Mouse (Mus musculus) embryonic facial prominence, embryonic 12.5 days (tissue): ENCODE data around the gene Mafg. TPM values are rescaled to one million over a fixed set of nuclear protein-coding genes. Genes with fewer than 3 reads are reported as not detected.

ENCODE experiments used
- ATAC-seq: fragments of 200-750 bp; cut with Nextera tagmentation; 2 replicates; pipeline ENCODE4 v1.8.0; 2017; ENCODE audit not compliant: insufficient number of reproducible peaks, insufficient read depth, low FRiP score, low TSS enrichment
- H3K27ac ChIP-seq: fragments of 300-500 bp; sonication (generic); 2 replicates; pipeline ENCODE4 v1.5.1; 2016; ENCODE audit warnings: mild to moderate bottlenecking
- H3K27me3 ChIP-seq: fragments of 300-500 bp; sonication (generic); 2 replicates; pipeline ENCODE4 v1.6.1; 2016; ENCODE audit warnings: mild to moderate bottlenecking, moderate library complexity
- H3K36me3 ChIP-seq: fragments of 300-500 bp; sonication (generic); 2 replicates; pipeline ENCODE4 v1.6.1; 2016; ENCODE audit warnings: mild to moderate bottlenecking
- H3K4me1 ChIP-seq: fragments of 300-500 bp; sonication (generic); 2 replicates; pipeline ENCODE4 v1.6.1; 2016
- H3K4me2 ChIP-seq: fragments of 300-500 bp; sonication (generic); replicated peaks from 2 replicates; pipeline ENCODE4 v1.6.1; 2016; ENCODE audit warnings: mild to moderate bottlenecking, moderate library complexity
- H3K4me3 ChIP-seq: fragments of 300-500 bp; sonication (generic); 2 replicates; pipeline ENCODE4 v1.5.1; 2016; ENCODE audit warnings: mild to moderate bottlenecking
- H3K9ac ChIP-seq: fragments of 300-500 bp; sonication (generic); 2 replicates; pipeline ENCODE4 v1.6.1; 2016; ENCODE audit warnings: mild to moderate bottlenecking, moderate library complexity
- H3K9me3 ChIP-seq: fragments of 300-500 bp; sonication (generic); 2 replicates; pipeline ENCODE4 v1.6.1; 2016; ENCODE audit warnings: mild to moderate bottlenecking, moderate library complexity
- WGBS: fragments of 180-500 bp; shearing (Covaris S2); methylation state at CpG from one replicate; pipeline ENCODE4 v1.1.7; 2016; 5-methylcytosine and 5-hydroxymethylcytosine counted together
- polyA plus RNA-seq: library from polyadenylated mRNA; unstranded; fragments of >200 nt; fragmentation: Nextera tagmentation; extraction: Ambion mirVana; gene quantifications from 2 replicates; pipeline ENCODE4 v1.2.1, GENCODE M21; 2016

The Mafg gene
- polyA plus RNA-seq, 1 experiment from 2014 or later, result 33.6 TPM

GRCm38 (mm10) chr11:120581490-120582267 lies 51.7 kb downstream of the Mafg start, which contains the start of gene Arhgdia:
TSS of gene Arhgdia (minus strand) at chr11:120581624.
- H3K27ac ChIP-seq, result peak within 1 kb of the TSS; percentile 92
- peaks cover 58% of the 10 kb centered on the region for H3K36me3 ChIP-seq
- H3K4me2 ChIP-seq, result peak within 1 kb of the TSS; percentile 95
- 5% methylated on average over 75 of the region's 75 CpGs for WGBS
- peak within 1 kb of the TSS; percentile 92 for H3K4me3 ChIP-seq
- H3K4me1 ChIP-seq, result peaks cover 27% of the 10 kb centered on the region
- H3K9ac ChIP-seq, result peak within 1 kb of the TSS; percentile 98
- 0 out of 2 replicates have a peak, but pooled peaks have one; percentile 25 for ATAC-seq
- H3K27me3 ChIP-seq, result no peaks in the 10 kb centered on the region
- no peaks in the 10 kb centered on the region; the same call in 1 of the 2 replicates for H3K9me3 ChIP-seq

DNA sequence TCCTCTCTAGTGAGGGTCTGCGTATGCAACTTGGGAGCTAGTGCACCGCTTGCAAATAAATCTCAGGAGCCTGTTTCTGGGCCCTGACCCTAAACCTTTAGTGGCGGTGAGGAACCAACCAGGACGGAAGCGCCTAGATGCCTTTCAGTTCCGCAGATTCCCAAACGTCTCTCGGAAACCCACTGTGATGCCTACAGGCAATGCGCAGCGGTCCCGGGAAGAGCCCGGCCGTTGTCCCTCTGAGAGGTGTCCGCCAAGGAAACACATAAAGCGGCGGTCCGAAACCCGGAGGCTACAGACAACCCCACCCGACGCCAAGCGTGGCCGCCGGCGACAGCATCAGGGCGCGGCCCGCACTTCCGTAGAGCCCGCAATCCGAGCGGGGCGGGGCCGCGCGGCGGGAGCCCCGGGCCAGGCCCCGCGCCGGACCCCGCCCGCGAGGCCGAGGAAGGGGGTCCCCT lies 52.5 kb downstream of the Mafg start:
- H3K9me3 ChIP-seq, result no peaks in the 10 kb centered on the region; the same call in 1 of the 2 replicates
- WGBS, result 1% methylated on average over 42 of the region's 44 CpGs

DNA sequence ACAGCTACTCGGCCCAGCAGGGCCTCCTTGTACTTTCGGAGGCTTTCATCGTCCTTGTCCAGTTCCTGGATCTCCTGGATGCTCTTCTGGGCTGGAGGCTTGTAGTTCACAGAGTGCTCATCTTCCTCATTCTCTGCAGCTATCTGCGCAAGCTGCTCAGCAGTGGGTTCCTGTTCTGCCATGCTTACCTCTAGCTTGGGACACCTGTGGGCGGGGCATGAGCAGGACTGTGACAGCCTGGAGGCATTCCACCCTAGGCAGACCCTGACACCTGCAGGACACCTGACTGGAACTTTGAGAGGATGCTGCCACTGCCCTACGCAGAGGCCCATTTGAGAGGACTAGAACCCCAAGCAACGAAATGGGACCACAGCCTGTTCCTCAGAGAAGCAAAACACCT lies 53.2 kb downstream of the Mafg start:
- peaks cover 43% of the 10 kb centered on the region for H3K36me3 ChIP-seq
- no peak for ATAC-seq
- peak overlapping the region; percentile 92 for H3K4me3 ChIP-seq
- 52% methylated on average over 7 of the region's 7 CpGs for WGBS
- H3K27ac ChIP-seq, result peak overlapping the region; percentile 92
- no peaks in the 10 kb centered on the region for H3K27me3 ChIP-seq
- peak overlapping the region; percentile 95 for H3K4me2 ChIP-seq
- H3K4me1 ChIP-seq, result peaks cover 27% of the 10 kb centered on the region
- peak overlapping the region; percentile 98 for H3K9ac ChIP-seq
- H3K9me3 ChIP-seq, result no peaks in the 10 kb centered on the region; the same call in 1 of the 2 replicates

More for the DNA sequence above, 52.5 kb downstream of the Mafg start:
- no peaks in the 10 kb centered on the region for H3K27me3 ChIP-seq
- H3K4me3 ChIP-seq, result peak overlapping the region; percentile 92
- H3K9ac ChIP-seq, result peak overlapping the region; percentile 98
- peak overlapping the region; percentile 95 for H3K4me2 ChIP-seq
- H3K36me3 ChIP-seq, result peaks cover 50% of the 10 kb centered on the region
- no peak for ATAC-seq
- peaks cover 27% of the 10 kb centered on the region for H3K4me1 ChIP-seq
- H3K27ac ChIP-seq, result peak overlapping the region; percentile 92

DNA sequence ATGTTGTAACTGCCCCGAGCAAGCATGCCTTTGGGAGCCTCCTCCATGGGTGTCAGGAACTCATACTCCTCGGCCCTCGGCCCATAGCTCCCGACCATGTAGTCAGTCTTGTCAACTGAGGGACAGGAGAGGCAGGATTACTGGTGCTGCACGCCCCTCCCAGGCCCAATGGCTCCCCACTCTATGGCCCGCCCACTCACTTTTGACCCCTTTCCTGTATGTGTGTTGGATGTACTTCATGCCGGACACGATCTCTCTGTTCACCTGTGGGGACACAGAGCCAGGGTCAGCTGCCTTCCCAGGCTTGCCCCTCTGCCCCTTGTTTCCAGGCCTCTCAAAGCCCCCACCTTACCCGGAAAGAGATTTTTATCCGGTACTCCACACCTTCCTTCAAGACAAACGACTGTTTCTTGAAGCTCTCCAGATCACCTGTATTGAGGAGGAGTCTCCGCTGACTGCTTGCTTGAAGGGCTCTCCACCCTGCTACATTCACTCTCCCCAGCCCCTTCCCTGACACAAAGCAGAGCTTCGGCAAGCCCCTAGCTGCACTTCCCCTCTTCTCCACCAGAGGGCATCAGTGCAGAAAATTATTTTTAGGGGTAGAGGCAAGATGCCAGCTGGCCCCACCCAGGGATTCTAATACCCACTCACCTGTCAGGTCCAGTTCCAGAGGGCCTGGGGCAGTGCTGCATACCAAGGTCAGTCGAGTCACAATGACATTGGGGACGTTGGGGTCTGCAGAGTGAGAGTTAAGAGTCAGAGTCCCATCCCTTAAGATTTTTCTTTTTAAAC lies 53.9 kb downstream of the Mafg start:
- WGBS, result 61% methylated on average over 15 of the region's 15 CpGs
- Histone ChIP-seq H3K27ac (peak overlapping the region; percentile 92), H3K4me2 (peak overlapping the region; percentile 95), H3K9me3 (no peaks in the 10 kb centered on the region; the same call in 1 of the 2 replicates), H3K4me3 (peak overlapping the region; percentile 92), H3K4me1 (peaks cover 29% of the 10 kb centered on the region), H3K36me3 (peaks cover 38% of the 10 kb centered on the region), H3K9ac (peak overlapping the region; percentile 98; the same call in 1 of the 2 replicates), H3K27me3 (no peaks in the 10 kb centered on the region)
- ATAC-seq, result 0 out of 2 replicates have a peak, but pooled peaks have one; percentile 12

DNA sequence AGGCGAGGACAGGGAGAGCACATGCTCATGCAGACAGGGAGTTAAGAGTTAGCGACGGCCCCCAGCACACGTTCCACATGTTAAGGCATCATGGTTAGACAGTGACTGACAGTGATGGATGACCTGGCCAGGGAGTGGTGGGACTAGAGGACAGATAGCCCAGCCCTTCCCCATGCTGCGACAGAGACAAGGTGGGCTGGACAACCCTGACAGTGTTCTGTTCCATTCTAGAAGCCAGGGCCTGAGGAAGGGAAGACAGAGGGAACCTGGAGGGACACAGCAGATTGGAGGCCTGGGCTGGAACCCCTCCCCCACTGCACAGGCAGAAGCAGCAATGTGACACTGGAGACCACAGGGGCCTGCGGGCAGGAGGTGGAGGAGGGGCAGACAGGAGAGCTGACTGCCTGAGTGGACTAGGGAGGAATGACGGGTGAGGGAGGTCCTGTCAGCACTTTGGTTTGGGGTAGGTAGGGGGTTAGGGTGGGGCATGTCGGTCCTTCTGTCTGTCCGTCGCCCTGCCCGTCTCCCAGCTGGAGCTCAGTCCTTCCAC lies 54.6 kb downstream of the Mafg start:
- WGBS, result 73% methylated on average over 11 of the region's 11 CpGs
- no peak for ATAC-seq
- Histone ChIP-seq H3K4me3 (no peak overlapping the region), H3K4me1 (peaks cover 34% of the 10 kb centered on the region), H3K27ac (no peak overlapping the region), H3K9ac (0 out of 2 replicates have a peak overlapping the region, but pooled peaks have one; percentile 98), H3K9me3 (no peaks in the 10 kb centered on the region), H3K4me2 (no peak overlapping the region; the same call in 1 of the 2 replicates), H3K36me3 (peaks cover 31% of the 10 kb centered on the region), H3K27me3 (no peaks in the 10 kb centered on the region)

GRCm38 (mm10) chr11:120578024-120578693 lies 55.2 kb downstream of the Mafg start:
- WGBS, result 85% methylated on average over 10 of the region's 10 CpGs
- Histone ChIP-seq H3K36me3 (peaks cover 26% of the 10 kb centered on the region), H3K4me1 (peaks cover 34% of the 10 kb centered on the region), H3K27me3 (no peaks in the 10 kb centered on the region), H3K9me3 (no peaks in the 10 kb centered on the region), H3K4me2 (no peak overlapping the region; the same call in 1 of the 2 replicates), H3K9ac (no peak overlapping the region), H3K27ac (0 out of 2 replicates have a peak overlapping the region, but pooled peaks have one; percentile 11), H3K4me3 (no peak overlapping the region)
- no peak for ATAC-seq

DNA sequence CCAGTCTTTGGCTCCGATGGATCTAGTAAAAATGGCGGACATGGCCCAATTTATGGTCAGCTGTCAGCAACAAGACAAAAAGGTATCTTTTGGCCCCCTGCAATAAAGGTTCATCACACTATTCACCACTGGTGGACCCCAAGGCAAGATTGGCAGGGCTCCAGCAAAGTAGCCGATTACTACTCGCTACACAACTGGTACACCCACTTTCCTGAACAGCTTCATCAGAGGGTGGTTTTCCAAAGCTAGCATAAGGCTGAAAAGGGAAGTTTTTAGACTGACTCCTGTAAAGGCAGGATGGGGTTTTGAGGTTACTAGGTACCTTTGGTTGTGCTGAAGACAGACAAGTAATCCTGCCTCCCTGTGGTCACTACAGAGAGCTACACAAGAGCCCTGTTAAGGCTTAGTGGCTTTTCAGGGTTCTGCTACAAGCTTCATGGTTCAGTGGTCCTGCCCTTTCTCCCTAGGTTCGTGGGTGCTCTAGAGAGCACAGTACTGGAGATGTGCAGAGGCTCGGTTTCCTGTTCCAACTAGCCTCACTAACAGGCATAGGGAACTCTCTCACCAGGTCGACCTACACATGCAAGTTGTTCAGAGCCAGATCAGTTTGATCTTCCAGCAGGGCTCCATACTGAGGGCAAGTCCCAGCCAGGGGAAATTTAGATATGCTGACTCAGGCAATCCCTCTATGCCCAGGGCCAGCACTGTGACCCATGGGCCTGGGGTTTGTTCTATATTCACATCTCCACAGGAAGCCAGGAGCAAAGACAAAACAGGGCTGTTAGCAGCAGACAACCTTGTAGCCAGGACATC lies 56.0 kb downstream of the Mafg start:
- Histone ChIP-seq H3K9ac (no peak overlapping the region), H3K27ac (peak overlapping the region; percentile 46; the same call in 1 of the 2 replicates), H3K9me3 (no peaks in the 10 kb centered on the region), H3K4me1 (peaks cover 34% of the 10 kb centered on the region), H3K4me2 (no peak overlapping the region), H3K36me3 (peaks cover 26% of the 10 kb centered on the region), H3K4me3 (no peak overlapping the region), H3K27me3 (no peaks in the 10 kb centered on the region)
- no peak for ATAC-seq
- 84% methylated on average over 7 of the region's 7 CpGs for WGBS

GRCm38 (mm10) chr11:120576365-120576981 lies 56.9 kb downstream of the Mafg start:
- Histone ChIP-seq H3K27me3 (no peaks in the 10 kb centered on the region), H3K9ac (no peak overlapping the region), H3K4me2 (no peak overlapping the region), H3K4me1 (peaks cover 32% of the 10 kb centered on the region), H3K9me3 (no peaks in the 10 kb centered on the region), H3K4me3 (no peak overlapping the region), H3K36me3 (peaks cover 27% of the 10 kb centered on the region), H3K27ac (no peak overlapping the region)
- 76% methylated on average over 3 of the region's 3 CpGs for WGBS
- ATAC-seq, result no peak

DNA sequence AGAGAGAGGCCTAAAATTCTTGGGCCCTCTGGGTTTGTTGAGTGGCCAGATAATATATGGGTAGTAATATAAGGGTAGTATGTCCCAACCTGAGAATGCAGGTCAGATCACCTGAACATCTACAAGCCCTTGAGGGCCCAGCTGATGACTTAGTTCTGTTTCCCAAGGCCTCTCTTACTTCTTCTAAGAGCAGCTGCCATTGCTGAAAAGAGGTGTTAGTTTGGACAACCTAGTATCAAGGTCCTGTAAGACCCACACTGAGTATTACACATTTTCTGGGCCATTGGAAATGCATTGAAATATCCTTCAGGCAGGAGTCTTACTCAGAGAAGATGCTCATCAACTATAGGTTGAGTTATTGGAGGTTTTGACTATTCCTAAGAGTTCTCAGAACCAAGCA lies 57.5 kb downstream of the Mafg start:
- Histone ChIP-seq H3K4me2 (no peak overlapping the region), H3K36me3 (peaks cover 33% of the 10 kb centered on the region), H3K4me1 (peaks cover 37% of the 10 kb centered on the region), H3K9ac (no peak overlapping the region), H3K9me3 (no peaks in the 10 kb centered on the region), H3K4me3 (no peak overlapping the region), H3K27ac (no peak overlapping the region), H3K27me3 (no peaks in the 10 kb centered on the region)
- ATAC-seq, result no peak
